Mouse (Mus musculus) Muller cell, postnatal 12 days (primary cell): ENCODE results near the gene Rras2.

Source experiments
- DNase-seq: peaks from one replicate; pipeline ENCODE4 v3.0.0-alpha.2; 2015; ENCODE audit errors: inconsistent ontology term

Gene Rras2

DNA sequence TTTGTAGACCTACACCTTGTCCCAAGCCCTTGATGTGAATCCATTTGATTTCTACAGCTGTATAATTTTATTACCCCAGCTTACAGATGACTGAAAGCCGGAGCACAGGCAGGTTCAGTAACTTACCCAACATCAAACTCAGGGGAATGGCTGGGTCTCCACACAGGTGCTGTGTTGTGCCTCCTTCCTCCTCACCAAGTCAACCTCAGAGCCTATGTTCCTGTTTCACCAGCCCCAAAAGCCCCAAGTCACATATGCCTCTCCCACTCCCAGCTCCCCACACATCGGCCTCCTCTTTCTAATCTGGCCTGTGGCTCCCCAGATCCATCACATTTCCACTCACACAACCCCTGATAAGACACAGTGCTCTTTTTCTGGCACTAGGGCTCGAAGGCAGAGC, 2.6 kb downstream of the Rras2 start:
- no peak for DNase-seq

DNA sequence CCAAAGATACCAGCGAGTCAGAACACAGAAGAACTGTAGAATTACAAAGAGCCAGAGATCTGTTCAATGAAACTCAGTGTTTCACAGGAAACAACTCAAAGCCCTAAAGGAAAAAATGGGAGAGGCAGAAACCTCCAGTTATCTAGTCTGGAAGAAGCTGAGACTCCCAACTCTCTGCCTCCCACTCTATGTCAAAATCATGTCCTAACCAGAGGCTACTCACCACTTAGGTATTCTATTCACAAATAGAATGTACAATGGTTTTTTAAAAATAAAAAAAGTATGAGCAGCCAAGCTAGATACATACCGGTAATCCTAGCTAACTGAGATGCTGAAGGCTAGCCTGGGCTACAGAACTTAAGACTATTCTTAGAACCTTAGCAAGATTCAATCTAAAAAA, 3.3 kb downstream of the Rras2 start:
- peak; percentile 51 for DNase-seq

DNA sequence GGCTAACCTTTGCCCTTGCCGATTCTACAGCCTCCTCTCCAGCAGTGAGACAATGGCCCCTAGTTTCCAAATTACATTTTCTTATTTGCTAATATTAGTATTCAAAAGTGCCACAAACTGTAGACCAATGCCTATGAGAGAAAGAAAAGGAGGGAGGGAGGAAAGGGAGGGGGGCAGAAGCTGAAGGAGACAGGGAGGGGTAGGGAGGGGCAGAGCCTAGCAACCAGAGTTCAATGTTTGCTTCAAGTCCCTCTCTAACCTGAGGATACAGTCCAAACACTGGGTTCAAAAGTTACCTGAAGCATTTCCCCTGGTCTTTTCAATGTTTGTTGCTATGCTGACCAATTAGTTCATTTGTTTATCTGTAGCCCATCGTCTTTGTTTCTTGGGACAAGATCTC, 7.1 kb downstream of the Rras2 start:
- DNase-seq, result no peak

DNA sequence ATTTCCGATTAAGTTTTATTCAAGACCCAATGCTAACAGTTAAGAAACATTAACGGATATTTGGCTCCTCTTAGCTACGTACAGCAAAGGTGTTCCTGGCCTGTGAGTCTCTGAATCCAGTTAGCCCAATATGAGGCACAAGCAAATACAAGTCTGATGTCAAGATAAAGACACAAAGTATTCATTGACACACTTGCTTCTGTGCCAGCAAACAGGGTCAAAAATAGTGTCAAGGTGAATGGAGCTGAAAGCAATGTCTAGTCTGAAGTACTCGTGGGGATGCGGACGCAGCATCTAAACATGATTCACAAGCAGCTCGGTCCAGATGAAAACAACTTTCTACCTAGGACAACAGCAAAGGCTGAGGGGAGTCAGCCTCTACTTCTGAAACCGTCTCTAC, 11.7 kb downstream of the Rras2 start:
- DNase-seq, result no peak

DNA sequence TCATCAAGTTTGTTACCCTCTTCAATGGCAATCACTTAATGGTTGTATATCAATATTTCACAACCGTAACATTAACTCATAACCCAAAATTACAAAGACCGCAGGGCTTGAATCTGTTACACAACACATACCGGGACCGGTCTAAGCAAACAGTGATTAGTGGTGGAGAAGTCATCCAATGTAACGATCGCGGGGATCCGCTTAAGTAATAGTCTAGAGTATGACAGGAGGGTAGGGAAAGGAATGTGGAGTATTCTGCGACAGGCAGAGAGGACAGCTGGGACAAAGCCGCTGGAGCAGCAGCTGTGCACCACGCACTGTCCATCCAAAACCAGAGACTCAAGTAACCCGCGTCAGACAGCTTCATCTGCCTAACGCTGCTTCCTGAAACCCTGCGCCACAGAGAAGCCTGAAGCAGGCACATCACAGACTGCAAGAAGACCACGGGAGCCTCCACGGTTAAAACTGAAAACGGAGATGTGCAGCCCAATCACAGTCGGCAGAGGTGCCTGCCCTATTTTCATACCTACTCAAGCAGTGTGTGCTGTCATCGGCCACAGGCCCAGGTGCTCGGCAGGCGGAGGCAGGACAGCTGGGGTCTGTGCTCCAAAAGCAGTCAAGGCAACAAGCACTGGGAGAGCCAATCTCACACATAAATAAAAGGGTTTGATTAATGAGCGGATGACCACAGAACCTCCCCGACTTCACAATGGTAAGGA, 13.8 kb downstream of the Rras2 start:
- DNase-seq, result no peak

DNA sequence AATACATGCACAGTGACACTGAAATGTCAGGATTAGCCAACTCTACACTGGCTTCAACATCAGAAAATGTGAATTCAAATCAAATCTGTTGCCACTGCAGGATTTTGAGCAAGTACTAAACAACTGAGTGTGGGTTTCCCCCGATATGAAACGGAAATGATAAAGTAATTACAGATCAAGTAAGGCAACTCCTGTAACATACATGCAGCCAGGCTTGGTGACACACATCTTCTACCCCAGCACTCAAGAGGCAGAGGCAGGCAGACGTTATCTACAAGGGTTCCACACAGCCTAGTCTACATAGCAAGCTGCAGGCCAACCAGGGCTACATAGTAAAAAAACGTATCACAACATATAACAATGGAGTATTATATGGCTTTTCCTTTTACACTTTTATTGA, 14.4 kb downstream of the Rras2 start:
- no peak for DNase-seq

DNA sequence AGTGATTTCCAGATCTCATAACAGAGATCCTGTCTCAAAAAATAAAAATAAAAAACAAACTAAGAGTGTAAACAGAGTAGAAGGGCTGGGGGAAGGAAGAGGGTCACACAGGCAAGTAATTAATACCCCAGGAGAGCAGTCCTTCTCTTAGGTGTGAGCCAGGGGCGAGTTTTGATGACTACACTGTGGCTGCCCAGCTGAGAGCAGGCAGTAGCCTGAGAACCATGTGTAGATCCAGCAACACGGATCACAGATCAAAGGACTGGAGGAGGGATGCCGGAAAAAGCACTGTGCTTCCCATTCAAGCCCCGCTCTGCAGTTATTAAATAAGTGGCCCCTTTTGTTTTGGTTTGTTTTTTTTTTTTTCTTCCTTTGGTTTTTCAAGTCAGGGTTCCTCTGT, 15.0 kb downstream of the Rras2 start:
- DNase-seq, result no peak

DNA sequence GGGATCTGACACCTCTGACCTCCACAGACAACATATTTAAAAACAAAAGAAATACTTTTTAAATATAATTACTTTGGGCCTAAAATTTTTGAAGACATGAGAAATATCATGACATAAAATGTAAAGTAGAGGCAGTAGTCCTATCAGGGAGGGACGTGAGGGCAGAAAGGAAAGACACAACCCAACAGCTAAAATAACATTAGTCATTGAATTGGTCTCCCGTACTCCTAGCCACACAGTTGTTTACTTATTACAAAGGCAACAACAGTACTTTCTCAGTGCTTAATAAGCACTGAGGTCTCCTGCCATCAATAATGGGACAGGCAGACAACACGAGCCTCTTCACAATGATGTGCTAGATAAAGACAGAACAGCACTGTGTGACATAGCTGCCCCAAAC, 16.2 kb downstream of the Rras2 start:
- no peak for DNase-seq

DNA sequence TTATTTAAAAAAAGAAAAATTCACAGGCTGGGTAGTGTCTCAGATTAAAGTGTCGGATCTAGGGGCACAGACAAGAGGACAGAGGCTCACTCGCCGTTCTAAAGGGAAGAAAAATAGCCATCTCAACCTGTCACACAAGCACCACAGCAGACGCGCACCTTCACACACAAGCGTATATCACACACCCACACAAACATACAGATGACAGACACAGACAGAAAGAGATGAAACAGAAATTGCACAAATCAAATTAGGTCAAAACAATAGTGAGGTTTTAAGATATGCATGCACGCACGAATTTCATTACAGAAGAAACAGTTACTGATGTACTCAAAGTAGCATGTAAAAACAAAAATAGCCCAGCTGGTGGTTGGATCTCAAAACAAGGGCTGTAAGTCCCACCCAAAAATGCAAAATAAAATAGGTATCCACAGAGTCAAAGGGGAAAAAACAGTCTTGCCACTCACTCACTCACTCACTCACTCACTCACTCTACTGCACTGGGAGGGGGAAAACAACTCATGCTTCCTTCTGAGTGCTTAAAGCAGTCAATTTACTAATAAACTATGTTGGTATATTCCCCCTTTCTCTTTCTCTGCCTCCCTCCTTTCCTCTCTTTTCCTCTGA, 23.9 kb downstream of the Rras2 start:
- DNase-seq, result no peak

DNA sequence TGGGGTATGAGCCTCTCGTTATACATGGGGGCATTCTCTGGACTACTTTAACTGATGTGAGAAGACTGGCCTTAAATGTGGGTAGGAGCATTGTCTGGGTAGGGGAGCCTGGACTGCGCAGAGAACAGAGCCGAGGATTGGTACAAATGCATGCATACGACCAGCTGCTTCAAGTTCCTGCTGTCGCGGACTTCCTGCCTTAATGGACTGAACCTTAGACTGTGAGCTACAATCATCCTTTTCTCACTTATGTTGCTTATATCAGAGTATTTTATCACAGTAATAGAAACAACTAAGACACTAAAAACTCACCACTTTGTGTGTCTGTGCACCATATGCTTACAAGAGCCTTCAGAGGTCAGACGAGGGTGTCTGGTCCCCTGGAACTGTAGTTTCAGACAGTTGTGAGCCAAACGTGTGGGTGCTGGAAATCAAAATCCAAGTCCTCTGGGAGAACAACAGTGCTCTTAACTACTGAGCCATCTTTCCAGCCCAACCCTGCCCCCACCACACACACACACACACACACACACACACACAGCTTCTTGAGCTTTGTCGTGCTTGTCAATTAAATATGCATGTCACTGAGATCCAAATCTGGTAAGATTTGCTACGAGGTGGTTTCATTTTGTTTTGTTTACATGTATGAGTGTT, 26.6 kb downstream of the Rras2 start:
- DNase-seq, result no peak

DNA sequence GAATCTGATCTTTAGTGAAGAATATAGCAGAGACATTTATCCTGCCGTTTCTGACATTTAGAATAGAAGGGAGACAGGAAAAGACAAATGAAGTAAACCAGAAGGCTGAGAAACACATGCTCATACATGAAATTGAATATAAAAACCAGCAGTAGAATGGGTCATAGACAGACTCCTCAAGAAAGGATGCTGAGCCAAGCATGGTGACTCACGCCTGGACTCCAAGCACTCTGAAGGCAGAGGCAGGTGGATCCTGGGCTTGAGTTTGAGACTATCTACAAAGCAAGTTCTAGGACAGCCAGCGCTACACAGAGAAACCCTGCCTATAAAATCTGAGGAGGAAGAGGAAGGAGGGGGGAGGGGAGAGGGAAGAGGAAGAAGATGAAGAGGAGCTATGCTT, 27.4 kb downstream of the Rras2 start:
- no peak for DNase-seq

DNA sequence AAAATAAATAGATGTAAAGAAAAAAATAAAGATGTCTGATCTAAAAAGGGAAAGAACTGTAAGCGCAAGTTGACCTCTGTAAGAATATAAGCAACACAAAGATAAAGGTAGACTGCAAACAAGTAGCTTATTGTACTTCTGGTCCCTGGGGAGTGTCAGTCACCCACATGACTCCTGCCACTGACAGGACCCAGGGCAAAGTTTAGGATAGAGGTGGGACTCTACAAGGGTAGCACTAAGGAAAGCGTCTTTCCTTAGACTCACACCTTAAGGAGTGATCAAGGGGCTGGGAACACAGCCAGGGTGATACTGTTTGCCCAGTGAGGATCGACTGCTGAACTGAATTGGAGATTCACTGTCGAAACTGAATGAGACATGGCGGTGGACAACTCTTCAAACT, 28.7 kb downstream of the Rras2 start:
- no peak for DNase-seq

DNA sequence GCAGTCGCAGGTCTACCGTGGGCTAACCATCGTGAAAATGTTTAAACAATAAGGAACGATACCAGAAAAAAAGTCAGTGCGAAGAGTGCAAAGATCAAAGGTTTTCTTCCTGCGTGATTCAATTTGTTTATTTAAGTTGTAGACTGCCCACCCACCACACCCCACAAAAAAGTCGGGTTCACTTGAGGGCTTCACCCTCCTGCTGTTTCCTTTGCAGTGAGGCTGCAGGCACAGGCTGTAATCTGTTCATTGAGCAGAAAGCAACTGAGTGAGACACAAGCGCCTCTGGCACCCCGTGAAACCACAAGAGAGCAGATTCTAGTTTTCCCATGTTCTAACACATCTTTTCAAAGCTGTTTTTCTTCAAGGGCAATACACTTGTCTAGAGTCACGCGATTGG, 29.6 kb downstream of the Rras2 start:
- peak; percentile 46 for DNase-seq

DNA sequence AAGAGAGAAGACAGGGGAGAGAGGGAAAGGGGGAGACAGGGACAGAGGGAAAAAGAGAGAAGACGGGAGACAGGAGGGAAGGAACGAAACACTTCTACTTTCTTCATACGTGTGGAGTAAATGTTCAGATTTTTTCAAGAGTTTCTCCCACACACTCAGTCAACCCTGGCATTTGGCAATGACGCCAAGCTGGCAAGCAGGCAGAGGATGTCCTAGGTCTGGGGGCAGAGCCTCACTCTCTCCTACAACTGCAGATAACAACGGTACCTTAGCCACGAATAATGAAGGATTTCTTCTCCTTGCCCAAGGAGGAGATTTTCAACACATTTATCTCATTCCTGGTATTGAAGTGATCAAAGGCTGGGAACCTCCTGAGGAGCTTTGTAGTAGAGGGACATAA, 30.2 kb downstream of the Rras2 start:
- DNase-seq, result peak; percentile 40

DNA sequence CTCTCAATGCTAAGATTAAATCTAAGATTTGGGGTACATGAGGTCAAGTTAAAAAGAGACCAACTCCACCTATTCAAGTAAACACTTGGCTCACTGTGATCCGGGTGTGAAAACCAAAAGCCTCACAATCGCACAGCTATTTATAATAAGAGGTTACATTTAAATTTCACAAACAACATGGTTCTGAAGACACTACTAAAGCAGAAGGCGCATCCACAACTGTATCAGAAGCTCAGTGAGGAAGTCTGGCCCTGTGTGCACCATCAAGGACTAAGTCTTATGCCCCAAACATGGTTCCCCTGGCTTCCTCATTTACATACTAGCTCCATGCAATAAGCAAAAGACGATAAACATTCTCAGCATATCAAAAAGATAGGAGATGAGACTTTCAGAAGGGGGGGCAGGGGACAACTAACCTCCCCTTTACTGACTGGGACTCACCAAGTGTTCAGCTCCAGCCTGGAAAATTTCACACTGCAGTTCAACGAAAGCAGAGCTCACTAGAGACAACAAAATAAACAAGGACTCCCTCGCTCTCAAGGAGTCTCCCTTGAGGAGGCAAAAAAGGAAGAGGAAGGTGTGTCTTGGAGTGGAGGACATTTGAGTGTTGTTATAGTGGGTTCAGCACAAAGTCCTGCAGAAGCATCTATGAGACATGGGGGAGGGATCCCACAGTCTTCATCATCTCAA, 31.4 kb downstream of the Rras2 start:
- no peak for DNase-seq

DNA sequence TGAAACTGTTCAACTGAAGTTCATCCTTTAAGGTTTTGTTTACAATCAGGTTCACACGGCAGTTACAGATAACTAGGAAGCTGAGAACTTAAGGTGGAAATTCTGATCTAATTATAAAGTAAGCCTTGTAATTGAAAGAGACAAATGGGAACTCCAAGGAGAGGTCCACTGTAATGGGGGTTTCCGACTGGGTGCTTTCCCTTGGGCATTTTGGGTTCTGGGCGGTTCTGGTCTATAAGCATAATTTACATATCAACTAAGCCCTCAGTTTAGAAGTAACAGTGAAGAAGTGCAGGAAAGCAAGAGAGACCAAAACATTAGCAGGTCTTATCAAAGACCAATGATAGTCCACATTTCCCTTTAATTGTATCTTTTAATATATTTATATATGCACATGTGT, 33.8 kb downstream of the Rras2 start:
- no peak for DNase-seq

DNA sequence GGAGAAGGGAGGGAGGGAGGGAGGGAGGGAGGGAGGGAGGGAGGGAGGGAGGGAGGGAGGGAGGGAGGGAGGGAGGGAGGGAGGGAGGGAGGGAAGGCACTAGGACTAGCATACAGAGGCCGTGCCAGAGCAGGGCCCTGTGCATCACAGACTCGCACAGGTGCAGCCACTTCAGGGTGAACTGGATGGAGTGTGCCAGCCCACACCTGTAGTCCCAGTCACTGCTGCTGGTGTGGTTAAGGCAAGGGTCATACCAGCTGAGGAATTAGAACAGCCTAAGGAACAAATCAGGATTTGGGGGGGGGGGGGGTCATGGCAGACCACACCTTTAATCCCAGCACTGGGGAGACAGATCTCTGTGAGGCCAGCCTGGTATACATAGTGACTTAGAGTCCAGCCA, 34.5 kb downstream of the Rras2 start:
- DNase-seq, result no peak

DNA sequence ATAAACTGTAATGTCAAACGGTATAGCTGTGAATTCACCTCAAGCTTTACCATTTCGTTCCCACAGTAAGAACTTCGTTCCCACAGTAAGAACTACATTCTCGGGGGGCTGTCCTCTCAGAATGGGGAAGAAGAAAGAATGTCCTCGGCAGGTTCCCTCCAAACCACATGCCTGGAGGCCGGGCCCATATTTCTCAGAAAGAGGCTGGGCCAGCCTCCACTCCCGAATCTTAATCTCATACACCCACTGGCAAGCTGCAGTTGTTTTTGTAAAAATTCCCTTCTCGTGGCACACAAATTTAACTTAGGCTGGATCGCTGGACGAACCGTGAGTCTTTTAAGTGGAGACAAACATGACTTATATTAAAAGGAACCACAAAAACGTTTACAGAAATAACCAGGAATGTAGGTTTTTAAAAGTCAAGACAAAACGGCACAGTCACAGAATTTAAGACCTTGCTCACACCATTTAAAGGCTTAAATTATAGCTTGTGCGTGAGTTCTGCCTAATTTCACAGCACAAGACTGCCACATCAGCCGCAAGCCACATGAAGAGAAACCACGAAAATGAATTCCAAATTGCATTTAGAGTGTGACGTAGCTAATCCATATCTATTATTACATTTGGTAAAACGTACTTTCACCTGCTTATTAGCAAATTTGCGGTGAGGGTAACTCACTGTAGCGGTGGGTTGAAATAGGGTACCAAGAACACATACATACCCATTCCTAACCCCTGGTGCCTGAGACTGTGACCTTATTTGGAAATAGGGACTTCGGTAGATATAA, 35.8 kb downstream of the Rras2 start:
- no peak for DNase-seq

DNA sequence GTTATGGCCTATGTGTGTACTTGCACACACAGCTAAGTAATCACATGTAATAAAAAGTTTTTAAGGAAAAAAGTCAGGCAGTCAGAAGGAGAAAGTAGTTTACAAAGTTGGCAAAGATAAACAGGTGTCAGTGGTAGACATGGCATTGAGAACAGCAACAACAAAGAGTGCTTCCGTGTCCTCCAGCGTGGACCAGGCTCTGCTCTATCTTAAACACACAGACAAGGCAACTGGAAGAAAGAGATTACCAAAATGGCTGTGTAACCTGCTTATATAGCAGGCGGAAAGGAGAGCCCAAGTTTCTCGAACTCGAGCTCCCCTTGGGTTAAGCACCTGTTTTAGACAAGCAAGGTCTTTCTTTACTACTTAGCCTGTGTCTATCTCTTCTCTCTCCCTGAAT, 37.3 kb downstream of the Rras2 start:
- no peak for DNase-seq

DNA sequence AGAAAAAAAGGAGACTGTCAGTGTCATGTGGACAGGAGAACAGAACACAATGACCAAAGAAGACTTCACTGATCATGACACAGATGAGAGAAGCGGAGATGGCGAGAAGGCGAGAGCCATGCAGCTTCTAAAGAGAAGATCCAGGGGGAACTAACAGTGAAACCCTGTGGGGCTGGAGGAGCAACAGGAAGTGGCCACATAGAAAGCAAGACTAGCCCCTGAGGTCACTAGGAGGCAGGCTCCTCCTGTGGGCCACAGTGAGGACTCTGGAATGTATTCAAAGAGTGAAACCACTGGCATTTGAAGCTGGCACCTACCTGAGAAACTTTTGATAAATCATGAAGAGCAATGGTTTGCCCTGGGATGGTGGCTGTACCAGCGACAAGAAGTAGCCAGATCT, 38.2 kb downstream of the Rras2 start:
- no peak for DNase-seq

DNA sequence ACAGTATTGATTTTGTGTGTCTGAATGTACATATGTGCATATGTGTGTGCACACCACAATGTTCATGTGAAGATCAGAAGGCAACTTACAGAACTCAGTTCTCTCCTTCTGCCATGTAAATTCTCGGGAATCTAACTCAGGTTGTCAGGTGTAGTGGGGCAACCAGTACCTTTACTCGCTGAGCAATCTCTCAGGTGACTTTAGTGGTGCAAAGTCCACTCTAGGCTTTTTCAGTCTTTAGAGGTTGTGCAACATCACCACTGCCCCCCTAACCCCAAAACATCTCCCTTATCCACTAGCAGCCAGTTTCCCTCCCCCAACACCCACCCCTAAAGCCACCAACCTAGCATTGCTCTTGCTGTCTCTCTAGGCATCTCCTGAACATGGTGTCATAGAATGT, 43.0 kb downstream of the Rras2 start:
- DNase-seq, result no peak

DNA sequence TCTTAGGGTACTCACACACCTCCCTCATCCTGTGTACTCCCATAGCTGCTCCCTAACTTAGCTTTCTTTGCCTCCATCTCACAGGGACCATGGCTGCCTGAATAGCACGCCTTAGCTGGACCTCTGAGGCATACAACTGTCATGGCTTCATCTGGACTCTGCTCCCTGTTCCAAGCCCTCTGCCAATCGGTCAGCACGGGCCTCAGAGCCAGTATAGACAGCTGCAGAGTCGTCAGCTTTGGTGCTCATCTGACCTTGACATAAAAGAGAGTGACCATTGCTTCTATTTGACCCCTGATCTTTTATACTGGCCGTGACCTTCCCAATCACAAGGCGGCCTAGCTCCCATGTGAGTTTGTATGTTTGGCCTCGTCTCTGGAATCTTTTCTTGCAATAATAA, 43.4 kb downstream of the Rras2 start:
- DNase-seq, result no peak
